Mouse (Mus musculus): ENCODE measurements around the gene Gm47289.

The Gm47289 gene

DNA sequence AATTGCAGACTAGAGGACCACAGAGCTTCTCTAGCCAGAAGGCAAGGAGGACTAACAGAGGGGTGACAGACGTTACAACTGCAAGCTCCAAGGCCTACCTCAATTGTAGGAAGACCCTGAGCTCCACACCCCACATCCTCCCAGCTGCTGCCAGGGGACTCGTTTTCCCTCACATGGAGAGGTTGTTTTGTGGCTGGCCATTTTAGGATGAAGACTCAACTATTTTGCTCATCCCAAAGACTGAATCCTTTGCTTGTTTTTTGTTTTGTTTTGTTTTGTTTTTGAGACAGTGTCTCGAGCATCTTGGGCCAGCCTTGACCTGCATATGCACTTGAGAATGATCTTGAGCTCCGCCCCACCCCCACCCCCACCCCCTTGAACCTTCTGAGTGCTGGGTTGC is at the start of gene Gm47289:
Gm47289 (plus strand) TSS at position 301 of the 400 bp plus-strand sequence.
- DNase-seq (ENCODE audit: low read depth, low spot score), result no peak

DNA sequence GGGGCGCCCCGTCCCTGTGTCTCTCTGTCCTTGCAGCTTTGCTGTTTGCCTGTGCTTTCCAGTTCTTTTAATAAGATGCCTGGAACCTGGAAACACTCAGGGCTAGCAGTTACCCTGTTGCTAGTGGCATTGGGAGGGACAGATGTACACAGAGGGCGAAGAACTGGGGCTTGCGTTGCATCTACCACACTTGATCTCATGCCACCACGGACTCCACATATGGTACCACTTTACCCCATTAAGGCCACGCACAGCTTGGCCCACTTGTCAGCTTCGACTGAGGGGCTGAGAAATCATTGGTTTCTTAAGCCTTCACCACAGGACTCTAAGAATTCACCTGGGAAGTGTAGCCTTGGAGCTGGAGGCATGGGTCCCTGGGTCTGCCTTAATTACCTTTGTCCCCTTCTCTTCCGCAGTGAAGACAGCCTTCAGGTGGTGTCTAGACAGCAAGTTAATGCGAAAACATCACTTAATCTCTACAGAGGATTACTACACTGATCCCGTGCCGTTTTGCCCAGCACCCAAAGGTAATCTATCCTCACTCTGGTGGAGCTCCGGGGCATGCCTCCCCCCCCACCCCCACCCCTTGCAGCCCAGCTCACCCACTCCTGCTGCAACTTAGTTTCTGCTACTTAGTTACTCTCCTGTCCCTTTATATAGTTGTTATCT is 49.1 kb upstream of the Gm47289 start:
- DNase-seq (ENCODE audit: low read depth, low spot score), result no peak

DNA sequence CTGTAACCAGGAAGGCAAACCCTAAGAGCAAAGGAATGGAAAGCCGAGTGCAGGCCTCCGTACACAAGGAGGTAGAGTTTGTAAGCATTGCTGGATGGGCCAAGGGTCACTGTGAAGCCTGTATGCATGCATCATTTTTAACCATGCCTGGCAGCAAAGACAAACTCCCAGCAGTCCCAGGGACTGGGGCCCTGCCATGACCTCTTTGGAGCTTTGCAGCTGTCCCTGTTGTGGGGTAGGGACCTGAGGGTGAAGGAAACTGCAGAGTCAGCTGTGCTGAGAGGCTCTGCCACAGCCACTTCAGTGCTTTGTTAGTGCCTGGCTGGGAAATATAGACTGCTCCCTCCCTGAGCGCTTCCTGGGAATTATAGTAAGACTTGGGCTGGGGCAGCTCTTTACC is 48.3 kb upstream of the Gm47289 start:
- peak; percentile 75 for DNase-seq (ENCODE audit: low read depth, low spot score)

DNA sequence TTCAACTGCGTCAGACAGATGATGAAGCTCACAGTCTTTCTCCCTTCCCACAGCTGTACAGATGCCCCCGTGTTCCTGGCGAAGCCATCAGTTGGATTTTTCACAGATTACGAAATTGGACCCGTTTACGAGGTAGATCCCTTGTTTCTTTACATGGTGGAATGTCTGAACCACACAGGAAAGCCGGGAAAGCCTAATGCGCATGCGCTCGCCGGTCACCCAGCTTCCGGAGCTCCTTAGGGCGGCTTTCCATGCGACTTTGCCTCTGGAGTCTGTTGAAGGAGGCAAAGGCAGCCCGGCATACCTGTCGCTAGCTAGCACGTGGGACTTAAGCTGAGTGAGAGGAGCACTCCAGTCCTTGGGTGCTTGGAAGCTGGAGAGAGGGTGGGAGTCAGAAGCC is 44.0 kb upstream of the Gm47289 start:
- DNase-seq (ENCODE audit: low read depth, low spot score), result no peak

DNA sequence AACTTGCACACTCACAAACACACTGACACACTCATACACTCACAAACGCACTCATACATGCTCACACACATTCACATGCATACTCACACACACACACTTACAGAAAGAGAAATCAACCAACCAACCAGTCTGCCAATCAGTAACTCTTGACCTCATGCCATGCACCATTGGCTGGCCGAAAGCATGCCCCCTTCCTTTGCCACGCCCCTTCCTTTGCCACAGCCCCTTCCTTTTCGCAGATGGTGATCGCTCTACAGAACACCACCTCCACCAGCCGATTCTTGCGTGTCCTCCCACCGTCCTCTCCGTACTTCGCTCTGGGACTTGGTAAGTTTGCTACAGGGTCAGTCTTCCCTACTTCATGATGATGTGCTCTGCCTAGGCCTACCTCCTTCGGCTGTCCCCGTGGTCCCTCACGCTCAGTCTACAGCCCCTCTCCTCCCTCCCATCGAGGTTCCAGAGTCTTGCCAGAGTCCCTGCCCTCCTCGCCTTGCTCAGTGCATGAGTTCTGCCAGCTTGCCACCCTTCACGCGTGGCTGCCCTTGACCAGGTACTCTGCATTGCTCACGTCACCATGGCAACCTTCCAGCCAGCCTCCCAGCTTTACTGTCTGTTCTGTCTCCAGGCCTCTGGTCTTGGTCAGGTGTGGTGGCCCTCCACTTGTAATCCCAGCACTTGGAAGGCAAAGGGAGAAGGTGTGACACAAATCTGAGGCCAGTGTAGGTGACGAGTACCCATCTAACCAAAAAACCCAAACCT is 39.4 kb upstream of the Gm47289 start:
- DNase-seq (ENCODE audit: low read depth, low spot score), result no peak

DNA sequence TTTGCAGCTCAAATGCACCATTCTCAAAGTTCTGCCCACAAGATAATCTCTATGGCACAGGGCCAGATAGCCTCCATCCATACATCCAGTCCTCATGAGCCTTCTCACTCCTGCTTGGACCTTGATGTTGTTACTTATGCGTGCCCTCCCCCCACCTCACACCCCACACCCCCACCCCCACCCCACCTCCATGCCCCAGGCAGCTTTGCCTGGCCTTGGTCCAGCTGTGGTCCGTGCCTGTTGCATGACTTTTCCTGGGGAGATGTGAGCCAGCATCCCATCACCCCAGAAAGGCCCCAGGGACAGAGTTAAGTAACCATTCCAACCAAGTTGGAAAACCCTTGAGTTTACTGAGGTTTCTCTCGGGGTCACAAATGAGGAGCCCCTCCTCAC is 38.8 kb upstream of the Gm47289 start:
- DNase-seq (ENCODE audit: low read depth, low spot score), result no peak

DNA sequence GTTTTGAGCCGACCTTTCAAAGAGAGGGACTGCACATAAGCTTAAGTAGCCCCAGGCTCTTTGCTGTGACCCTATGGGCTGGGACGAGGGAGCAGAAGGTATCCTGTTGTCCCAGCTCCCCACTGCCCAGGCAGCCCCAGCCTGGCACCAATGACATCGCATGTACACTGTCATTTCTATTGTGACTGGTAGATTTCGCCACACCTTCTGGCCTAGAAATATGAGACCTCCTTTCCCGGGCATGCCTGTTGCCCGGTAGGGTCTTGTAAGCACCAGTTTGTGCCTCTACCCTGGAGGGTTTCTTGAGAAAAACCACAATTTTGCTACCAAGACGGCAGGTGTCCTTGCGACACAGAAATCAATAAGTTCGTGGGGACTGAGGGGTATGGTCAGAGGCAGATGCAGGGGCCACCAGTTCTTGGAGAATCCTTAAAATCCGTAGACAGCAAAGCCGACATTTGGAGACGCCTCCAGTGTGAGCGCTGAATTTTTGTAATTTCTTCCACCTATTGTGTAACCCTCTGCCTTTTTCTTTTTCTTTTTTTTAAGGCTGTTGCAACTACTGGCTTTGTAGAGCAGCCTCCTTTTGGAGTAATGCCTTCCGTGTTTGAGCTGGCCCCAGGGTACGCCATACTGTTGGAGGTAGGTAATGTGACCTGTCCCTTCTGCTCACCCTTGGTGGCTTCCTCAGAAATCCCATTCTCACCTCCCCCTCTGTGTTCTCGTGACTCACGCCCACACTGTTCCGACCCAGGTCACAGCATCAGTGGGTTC is 36.2 kb upstream of the Gm47289 start:
- DNase-seq (ENCODE audit: low read depth, low spot score), result no peak

DNA sequence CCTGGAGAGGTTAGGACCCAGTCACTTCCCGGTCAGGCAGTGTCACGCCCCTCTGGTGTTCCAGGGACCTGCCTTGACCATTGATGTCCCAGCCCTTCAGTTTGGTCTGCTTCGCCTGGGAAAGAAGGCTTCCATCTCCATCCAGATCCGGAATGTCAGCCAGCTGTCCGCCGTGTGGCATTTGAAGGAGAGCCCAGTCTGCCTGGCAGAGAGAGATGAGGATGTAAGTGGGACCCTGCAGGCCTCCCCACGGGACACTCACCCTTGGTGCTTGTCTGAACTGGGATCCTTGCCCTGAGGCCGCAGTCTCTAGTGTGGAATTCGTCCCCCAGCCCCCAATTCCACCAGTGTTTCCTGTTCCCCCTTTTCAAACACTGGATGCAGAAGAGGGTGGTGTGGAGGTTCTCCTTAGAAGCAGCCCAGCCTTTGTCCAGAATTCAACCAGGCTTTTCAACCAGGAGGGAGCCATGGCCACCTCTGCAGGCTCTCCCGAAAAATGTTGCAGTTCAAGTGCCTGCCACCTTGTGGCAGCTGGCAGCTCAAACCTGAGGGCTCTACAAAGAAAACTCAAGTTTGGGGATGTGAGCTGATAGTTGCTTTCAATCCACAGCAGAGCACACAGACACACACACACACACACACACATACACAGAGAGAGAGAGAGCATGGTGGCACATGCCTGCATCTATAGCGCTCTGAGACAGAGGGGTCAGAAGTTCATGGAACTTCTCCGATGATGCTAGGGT is 30.4 kb upstream of the Gm47289 start:
- DNase-seq (ENCODE audit: low read depth, low spot score), result no peak

GRCm38 (mm10) chr9:119130692-119131091 is 28.3 kb upstream of the Gm47289 start:
- DNase-seq (ENCODE audit: low read depth, low spot score), result no peak

GRCm38 (mm10) chr9:119138836-119139235 is 20.1 kb upstream of the Gm47289 start:
- no peak for DNase-seq (ENCODE audit: low read depth, low spot score)

DNA sequence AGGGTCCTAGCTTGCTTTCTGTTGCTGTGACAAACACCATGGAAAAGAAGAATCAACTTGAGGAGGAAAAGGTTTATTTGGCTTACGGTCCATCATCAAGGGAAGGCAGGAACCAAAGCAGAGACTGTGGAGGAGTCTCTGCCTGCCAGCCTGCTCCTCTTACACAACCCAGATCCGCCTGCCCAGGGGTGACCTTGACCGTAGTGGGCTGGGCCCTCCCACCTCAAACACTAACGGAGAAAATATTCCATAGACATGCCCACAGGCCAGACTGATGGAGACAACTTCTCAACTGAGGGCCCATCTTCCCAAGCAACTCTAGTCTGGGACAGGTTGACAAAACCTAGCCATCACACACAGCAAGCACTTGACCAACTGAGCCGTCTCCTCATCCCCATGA is 16.9 kb upstream of the Gm47289 start:
- no peak for DNase-seq (ENCODE audit: low read depth, low spot score)

- no peak for DNase-seq (ENCODE audit: low read depth, low spot score)
Measured at GRCm38 (mm10) chr9:119143372-119143771, 15.6 kb upstream of the Gm47289 start.

- no peak for DNase-seq (ENCODE audit: low read depth, low spot score)
Measured at GRCm38 (mm10) chr9:119144696-119145095, 14.3 kb upstream of the Gm47289 start.

DNA sequence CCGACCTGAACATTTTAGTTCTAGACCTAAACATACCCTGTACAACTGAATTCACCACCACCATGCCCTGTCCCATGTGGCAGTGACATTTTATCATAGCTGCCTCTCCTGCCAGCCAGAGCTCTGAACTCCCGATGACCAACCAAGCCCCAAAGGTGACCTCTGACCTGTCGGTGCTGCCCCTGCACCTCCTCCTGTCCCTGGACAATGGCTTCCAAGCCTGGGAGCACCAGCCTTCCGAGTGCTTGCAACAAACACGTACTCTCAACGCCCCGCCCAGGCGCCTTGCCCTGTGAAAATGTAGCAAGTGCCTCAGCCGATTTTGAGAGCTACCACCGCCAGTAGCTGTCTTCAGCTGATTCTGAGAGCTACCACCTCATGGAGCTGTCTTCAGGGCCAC is 13.8 kb upstream of the Gm47289 start:
- no peak for DNase-seq (ENCODE audit: low read depth, low spot score)

DNA sequence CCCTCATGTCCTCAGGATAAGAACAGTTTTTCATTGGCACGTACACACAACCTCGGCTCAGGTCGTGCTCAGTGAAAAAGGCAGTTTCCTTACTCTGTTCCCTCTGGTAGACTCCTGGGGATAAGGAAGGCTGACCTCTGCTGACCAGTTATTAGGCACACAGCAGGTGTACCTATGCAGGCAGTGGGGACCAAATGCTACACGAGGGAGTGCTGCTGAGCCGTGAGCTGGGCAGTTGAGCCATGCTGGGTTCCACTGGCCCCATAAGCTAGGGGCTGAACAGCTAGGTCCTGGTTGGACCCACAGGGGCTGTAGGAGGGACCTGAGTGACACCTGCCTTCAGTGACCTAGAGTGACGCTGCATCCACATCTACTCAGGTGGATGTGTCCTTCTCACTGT is 13.3 kb upstream of the Gm47289 start:
- DNase-seq (ENCODE audit: low read depth, low spot score), result no peak

DNA sequence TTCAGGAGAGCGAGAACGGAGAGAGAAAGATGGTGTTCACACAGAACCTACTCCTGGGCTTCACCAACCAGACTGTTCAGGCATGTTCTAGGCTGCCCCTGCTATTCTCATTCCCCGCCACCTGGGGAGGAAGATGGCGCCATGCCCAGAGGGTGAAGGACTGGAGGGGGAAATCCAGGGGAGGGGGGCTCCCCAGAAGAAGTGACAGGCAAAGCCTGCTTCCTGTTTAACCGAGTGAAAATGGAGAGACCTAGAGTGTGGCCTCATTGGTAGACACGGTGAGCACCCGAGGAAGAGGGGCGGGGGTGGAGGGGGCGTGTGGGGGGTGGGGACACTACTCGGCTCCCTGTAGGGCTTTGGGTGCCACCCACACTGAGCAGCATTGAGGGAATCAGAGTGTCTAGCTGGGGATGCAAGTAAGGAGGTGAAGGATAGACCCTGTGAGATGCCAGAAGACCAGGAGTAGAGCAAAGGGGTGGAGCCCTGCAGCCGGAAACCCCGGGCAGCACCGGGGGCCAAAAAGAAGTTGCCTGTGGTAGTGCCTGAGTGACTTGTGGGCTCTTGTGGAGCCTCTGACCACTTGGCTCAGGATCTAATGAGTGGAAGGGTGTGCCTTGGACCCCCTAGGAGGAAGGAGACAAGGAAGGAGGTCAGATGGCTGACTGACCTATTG is 12.7 kb upstream of the Gm47289 start:
- DNase-seq (ENCODE audit: low read depth, low spot score), result no peak

DNA sequence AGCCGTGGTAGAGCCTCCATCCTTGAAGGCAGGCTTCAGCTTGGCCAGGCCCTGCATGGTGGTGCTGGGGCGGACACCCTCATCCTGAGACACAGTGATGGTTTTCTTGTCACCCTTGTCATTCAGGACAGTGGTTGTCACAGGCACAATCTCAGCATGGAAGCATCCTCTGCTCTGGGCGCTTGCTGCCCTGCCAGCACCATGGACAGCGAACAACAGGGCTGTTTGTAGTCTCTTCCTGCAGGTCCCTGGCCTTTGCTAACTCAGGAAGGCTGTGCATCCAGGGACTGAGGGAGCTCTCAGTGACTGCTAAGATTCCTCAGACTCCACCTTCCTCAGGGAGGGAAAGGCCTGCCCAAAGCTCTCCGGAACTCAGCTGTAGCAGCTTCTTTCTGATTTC is 9.4 kb upstream of the Gm47289 start:
- no peak for DNase-seq (ENCODE audit: low read depth, low spot score)

DNA sequence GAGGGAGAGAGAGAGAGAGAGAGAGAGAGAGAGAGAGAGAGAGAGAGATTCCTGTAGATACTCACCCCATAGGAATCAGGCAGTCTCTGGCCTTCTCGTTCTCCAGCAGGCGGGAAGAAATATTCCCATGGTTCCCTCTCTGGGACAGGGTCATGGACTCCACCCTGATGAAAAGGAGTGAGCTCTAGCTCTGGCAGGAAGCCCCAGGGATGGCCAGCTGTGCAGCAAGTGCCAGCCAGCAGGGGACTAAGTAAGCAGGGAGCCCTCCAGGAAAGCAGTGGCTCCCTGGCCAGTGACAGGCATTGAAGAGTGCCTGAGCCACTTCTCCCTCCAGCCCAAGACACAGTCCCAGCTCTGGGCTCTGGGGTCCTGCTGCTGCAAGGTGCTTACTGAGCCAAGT is 7.2 kb upstream of the Gm47289 start:
- DNase-seq (ENCODE audit: low read depth, low spot score), result no peak

DNA sequence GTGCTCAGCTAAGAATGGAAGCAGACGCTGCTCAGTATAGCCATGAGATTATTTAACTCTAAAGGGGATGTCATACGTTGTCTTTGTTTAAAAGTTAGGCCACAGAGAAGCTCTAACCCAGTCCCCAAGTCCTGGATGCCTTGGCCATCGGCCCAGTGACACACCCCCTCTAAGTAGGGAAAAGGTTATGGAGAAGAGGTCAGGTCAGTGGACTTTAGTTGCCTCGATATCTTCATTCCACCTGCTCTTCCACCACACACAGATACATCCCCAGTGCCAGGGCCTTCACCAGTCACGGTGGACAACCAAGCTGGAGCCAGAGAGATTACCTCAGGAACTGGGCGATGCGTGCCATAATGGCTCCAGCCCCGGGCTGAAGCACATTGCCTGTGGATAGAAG is 3.5 kb upstream of the Gm47289 start:
- DNase-seq (ENCODE audit: low read depth, low spot score), result no peak

GRCm38 (mm10) chr9:119155826-119156225 is 3.1 kb upstream of the Gm47289 start:
- DNase-seq (ENCODE audit: low read depth, low spot score), result no peak

Data from skeletal muscle tissue, adult 2 months (tissue).